Mouse (Mus musculus) brain, embryonic 14.5 days (tissue): ENCODE measurements around the gene Pnpla2.

ENCODE experiments used
- CTCF ChIP-seq: fragments of 200-500 bp; IDR thresholded peaks from 2 replicates; pipeline ENCODE4 v1.5.1; 2012; ENCODE audit warnings: inconsistent platforms, mild to moderate bottlenecking, moderate library complexity, borderline replicate concordance; ENCODE audit not compliant: insufficient read depth, insufficient read length; ENCODE audit errors: extremely low read depth
- POLR2A ChIP-seq: fragments of 200-500 bp; IDR thresholded peaks from 2 replicates; pipeline ENCODE4 v1.6.1; 2012; ENCODE audit warnings: mild to moderate bottlenecking, inconsistent platforms, borderline replicate concordance; ENCODE audit not compliant: poor library complexity, insufficient read depth, insufficient read length, severe bottlenecking; ENCODE audit errors: extremely low read depth

GRCm38 (mm10) chr7:141436523-141436892 lies 18.5 kb upstream of the Pnpla2 start:
- TF ChIP-seq POLR2A (no peak), CTCF (no peak)
